12 mouse cellular contexts compared by ENCODE assay signal in genomic region chr5:139285383-139286067, GRCm38 (mm10). TPM values are rescaled to one million over a fixed set of nuclear protein-coding genes. Genes with fewer than 3 reads are reported as not detected.
A peak's percentile ranks its signal among the peaks of the same experiment; 100 is the strongest.
DNase-seq lines count a peak whose midpoint lies in the region; ATAC-seq and TF ChIP-seq lines count a peak whose summit lies in the region.
"Had no signal": no experiment of that assay in that cellular context is flagged by ENCODE, and none has a peak within 500 bp of the region (broad histone marks: within the 10 kb centered on the region; RNA-seq: fewer than 3 reads in every experiment).

No protein-coding gene starts in this region.

- H3K4me2 ChIP-seq in midbrain, embryonic 11.5 days, result no peak overlapping the region
- no peak overlapping the region for H3K4me2 ChIP-seq in midbrain, embryonic 15.5 days
- peak overlapping the region; percentile 2; the same call in 1 of the 2 replicates for H3K4me2 ChIP-seq in intestine, embryonic 16.5 days (ENCODE audit: low read depth, low read length)
- H3K4me2 ChIP-seq in stomach, postnatal 0 days (replicated peaks; ENCODE audit: low read depth), result no peak overlapping the region
- H3K4me2 ChIP-seq: limb, embryonic 13.5 days had no signal

- no peak for ATAC-seq in midbrain, embryonic 11.5 days (ENCODE audit: low FRiP score)
- no peak for ATAC-seq in midbrain, embryonic 15.5 days (replicated peaks)
- peak; percentile 74 for ATAC-seq in intestine, embryonic 16.5 days
- peak; percentile 70 for ATAC-seq in stomach, postnatal 0 days (ENCODE audit: low FRiP score, low TSS enrichment)
- ATAC-seq: hindbrain, embryonic 16.5 days had no signal

- no peak overlapping the region for H3K9ac ChIP-seq in midbrain, embryonic 11.5 days (ENCODE audit: low read length)
- H3K9ac ChIP-seq in midbrain, embryonic 15.5 days, result no peak overlapping the region
- peak overlapping the region; percentile 35; the same call in 1 of the 2 replicates for H3K9ac ChIP-seq in intestine, embryonic 16.5 days (ENCODE audit: low read depth, low read length)
- H3K9ac ChIP-seq in stomach, postnatal 0 days (ENCODE audit: low read length), result 0 out of 2 replicates have a peak overlapping the region, but pooled peaks have one; percentile 41
- H3K9ac ChIP-seq: limb, embryonic 13.5 days had no signal

- H3K4me1 ChIP-seq in heart, embryonic 10.5 days, result peaks cover 29% of the 10 kb centered on the region
- H3K4me1 ChIP-seq in midbrain, embryonic 11.5 days (ENCODE audit: control insufficient read depth, insufficient read depth, low read length), result no peaks in the 10 kb centered on the region
- H3K4me1 ChIP-seq in midbrain, embryonic 15.5 days, result 0 out of 2 replicates have a peak, but pooled peaks cover 2% of the 10 kb centered on the region
- peaks cover 39% of the 10 kb centered on the region for H3K4me1 ChIP-seq in intestine, embryonic 16.5 days (ENCODE audit: control insufficient read depth, insufficient read depth, low read length)
- H3K4me1 ChIP-seq in stomach, postnatal 0 days (replicated peaks; ENCODE audit: control insufficient read depth, insufficient read depth), result peaks cover 9% of the 10 kb centered on the region

- no peak for TF ChIP-seq CTCF in stomach, postnatal 0 days (IDR thresholded peaks at IDR 0.05; ENCODE audit: low read depth)

- WGBS in heart, embryonic 10.5 days, result 52% methylated on average over 8 of the region's 8 CpGs
- WGBS in midbrain, embryonic 11.5 days, result 52% methylated on average over 8 of the region's 8 CpGs
- 50% methylated on average over 8 of the region's 8 CpGs for WGBS in midbrain, embryonic 15.5 days
- WGBS in intestine, embryonic 16.5 days, result 34% methylated on average over 8 of the region's 8 CpGs
- WGBS in stomach, postnatal 0 days, result 41% methylated on average over 8 of the region's 8 CpGs

- no peak overlapping the region for H3K4me3 ChIP-seq in heart, embryonic 10.5 days
- H3K4me3 ChIP-seq in midbrain, embryonic 11.5 days (ENCODE audit: low read depth, low read length), result no peak overlapping the region
- H3K4me3 ChIP-seq in midbrain, embryonic 15.5 days, result no peak overlapping the region
- no peak overlapping the region for H3K4me3 ChIP-seq in intestine, embryonic 16.5 days (ENCODE audit: low read length)
- no peak overlapping the region for H3K4me3 ChIP-seq in stomach, postnatal 0 days (ENCODE audit: low read depth, low read length)
- H3K4me3 ChIP-seq: limb, embryonic 13.5 days had no signal

- peaks cover 29% of the 10 kb centered on the region; the same call in 1 of the 2 replicates for H3K27me3 ChIP-seq in heart, embryonic 10.5 days (ENCODE audit: insufficient read depth, poor library complexity, severe bottlenecking)
- no peaks in the 10 kb centered on the region for H3K27me3 ChIP-seq in midbrain, embryonic 11.5 days (ENCODE audit: control insufficient read depth, insufficient read depth, low read length)
- H3K27me3 ChIP-seq in midbrain, embryonic 15.5 days (replicated peaks), result no peaks in the 10 kb centered on the region
- H3K27me3 ChIP-seq in intestine, embryonic 16.5 days (replicated peaks; ENCODE audit: control insufficient read depth, insufficient read depth, low read length), result no peaks in the 10 kb centered on the region
- H3K27me3 ChIP-seq in stomach, postnatal 0 days (ENCODE audit: control insufficient read depth, insufficient read depth, low read length), result no peaks in the 10 kb centered on the region

- intact Hi-C loops in heart, postnatal 36 days (cut with DNase I), result no loop called here

- H3K36me3 ChIP-seq in heart, embryonic 10.5 days, result no peaks in the 10 kb centered on the region
- no peaks in the 10 kb centered on the region for H3K36me3 ChIP-seq in midbrain, embryonic 11.5 days (ENCODE audit: control insufficient read depth, insufficient read depth, low read length)
- no peaks in the 10 kb centered on the region for H3K36me3 ChIP-seq in midbrain, embryonic 15.5 days (replicated peaks)
- H3K36me3 ChIP-seq in intestine, embryonic 16.5 days (ENCODE audit: control insufficient read depth, insufficient read depth, low read length), result peaks cover 4% of the 10 kb centered on the region; the same call in 1 of the 2 replicates
- no peaks in the 10 kb centered on the region for H3K36me3 ChIP-seq in stomach, postnatal 0 days (ENCODE audit: control insufficient read depth, insufficient read depth, low read length)
- H3K36me3 ChIP-seq: limb, embryonic 13.5 days had no signal

- no peak for DNase-seq in heart, embryonic 10.5 days (ENCODE audit: low spot score)
- DNase-seq in heart, postnatal 36 days, result no peak
- DNase-seq in midbrain, embryonic 11.5 days (ENCODE audit: low spot score, missing footprints), result peak; percentile 49
- DNase-seq in stomach, postnatal 0 days (ENCODE audit: low spot score), result peak; percentile 46
- no peak for DNase-seq in thymus, adult 18-20 months
- DNase-seq in ovary, adult 18-20 months (ENCODE audit: low spot score), result no peak
- DNase-seq: adrenal gland, postnatal 14 days; cerebellum, adult 9-11 months had no signal

- 0 out of 2 replicates have a peak overlapping the region, but pooled peaks have one; percentile 3 for H3K27ac ChIP-seq in heart, embryonic 10.5 days
- H3K27ac ChIP-seq in midbrain, embryonic 11.5 days (ENCODE audit: low read depth, low read length), result no peak overlapping the region
- no peak overlapping the region for H3K27ac ChIP-seq in midbrain, embryonic 15.5 days
- H3K27ac ChIP-seq in intestine, embryonic 16.5 days (ENCODE audit: low read length), result peak overlapping the region; percentile 75
- peak overlapping the region; percentile 65 for H3K27ac ChIP-seq in stomach, postnatal 0 days (replicated peaks)
- H3K27ac ChIP-seq: limb, embryonic 13.5 days had no signal

- no peaks in the 10 kb centered on the region for H3K9me3 ChIP-seq in heart, embryonic 10.5 days
- H3K9me3 ChIP-seq in midbrain, embryonic 11.5 days (ENCODE audit: control insufficient read depth, low read length), result no peaks in the 10 kb centered on the region
- no peaks in the 10 kb centered on the region for H3K9me3 ChIP-seq in midbrain, embryonic 15.5 days
- no peaks in the 10 kb centered on the region for H3K9me3 ChIP-seq in intestine, embryonic 16.5 days (ENCODE audit: control insufficient read depth, low read length)
- no peaks in the 10 kb centered on the region for H3K9me3 ChIP-seq in stomach, postnatal 0 days (ENCODE audit: control insufficient read depth, low read length)
- H3K9me3 ChIP-seq: limb, embryonic 13.5 days had no signal

- no peak for TF ChIP-seq EP300 in stomach, postnatal 0 days (optimal IDR thresholded peaks at IDR 0.05)

RNA-seq across cellular contexts. Expression of gene Get4, which starts 33.4 kb away (rescaled TPM):
- 193 and 205 TPM in 2 replicates for polyA plus RNA-seq in heart, embryonic 10.5 days (2016; fragmentation: Nextera tagmentation; extraction: Ambion mirVana)
- 10 to 100 TPM; 44.8 to 47.4 TPM for total RNA-seq in heart, postnatal 36 days (2021)
- 118 and 123 TPM in 2 replicates for polyA plus RNA-seq in midbrain, embryonic 11.5 days (2014; fragmentation: Nextera tagmentation; extraction: Ambion mirVana)
- polyA plus RNA-seq in midbrain, embryonic 15.5 days (2015; fragmentation: Nextera tagmentation; extraction: Ambion mirVana), result 119 and 127 TPM in 2 replicates
- polyA plus RNA-seq in intestine, embryonic 16.5 days (2015; fragmentation: Nextera tagmentation; extraction: Ambion mirVana), result 136 and 143 TPM in 2 replicates
- 132 and 133 TPM in 2 replicates for polyA plus RNA-seq in stomach, postnatal 0 days (2015; fragmentation: Nextera tagmentation; extraction: Ambion mirVana)

RNA-seq across cellular contexts. Expression of gene Adap1, which starts 39.9 kb away (rescaled TPM):
- 1.1 and 1.2 TPM in 2 replicates for polyA plus RNA-seq in heart, embryonic 10.5 days (2016; fragmentation: Nextera tagmentation; extraction: Ambion mirVana)
- 1 to 10 TPM; 1.4 to 1.5 TPM for total RNA-seq in heart, postnatal 36 days (2021)
- polyA plus RNA-seq in midbrain, embryonic 11.5 days (2014; fragmentation: Nextera tagmentation; extraction: Ambion mirVana), result 2.4 TPM in 2 replicates
- polyA plus RNA-seq in midbrain, embryonic 15.5 days (2015; fragmentation: Nextera tagmentation; extraction: Ambion mirVana), result 115 and 118 TPM in 2 replicates
- polyA plus RNA-seq in intestine, embryonic 16.5 days (2015; fragmentation: Nextera tagmentation; extraction: Ambion mirVana), result 5.3 and 6.3 TPM in 2 replicates
- polyA plus RNA-seq in stomach, postnatal 0 days (2015; fragmentation: Nextera tagmentation; extraction: Ambion mirVana), result 13.8 and 14.9 TPM in 2 replicates

Comparison
In these comparisons a context has a peak if more than half of its experiments do, and no peak if none do; other contexts are left out.
1. DNase-seq: peak in midbrain, embryonic 11.5 days (single experiment) and stomach, postnatal 0 days (single experiment); none in heart, embryonic 10.5 days (single experiment), heart, postnatal 36 days (0 of 2), thymus, adult 18-20 months (0 of 2) and ovary, adult 18-20 months (single experiment).
2. H3K27ac ChIP-seq: peak in heart, embryonic 10.5 days (single experiment), intestine, embryonic 16.5 days (single experiment) and stomach, postnatal 0 days (single experiment); none in midbrain, embryonic 11.5 days (single experiment) and midbrain, embryonic 15.5 days (single experiment).
3. ATAC-seq: peak in intestine, embryonic 16.5 days (single experiment) and stomach, postnatal 0 days (single experiment); none in midbrain, embryonic 11.5 days (single experiment) and midbrain, embryonic 15.5 days (single experiment).
4. H3K9ac ChIP-seq: peak in intestine, embryonic 16.5 days (single experiment) and stomach, postnatal 0 days (single experiment); none in midbrain, embryonic 11.5 days (single experiment) and midbrain, embryonic 15.5 days (single experiment).